Mouse (Mus musculus) liver, adult (tissue): Measurements from ENCODE around the gene Cadps.

Experiments used
- GATA4 ChIP-seq: IDR thresholded peaks from 2 replicates; pipeline ENCODE4 v1.6.1; 2014; ENCODE audit warnings: mild to moderate bottlenecking, low read length; ENCODE audit not compliant: insufficient replicate concordance

Gene Cadps

DNA sequence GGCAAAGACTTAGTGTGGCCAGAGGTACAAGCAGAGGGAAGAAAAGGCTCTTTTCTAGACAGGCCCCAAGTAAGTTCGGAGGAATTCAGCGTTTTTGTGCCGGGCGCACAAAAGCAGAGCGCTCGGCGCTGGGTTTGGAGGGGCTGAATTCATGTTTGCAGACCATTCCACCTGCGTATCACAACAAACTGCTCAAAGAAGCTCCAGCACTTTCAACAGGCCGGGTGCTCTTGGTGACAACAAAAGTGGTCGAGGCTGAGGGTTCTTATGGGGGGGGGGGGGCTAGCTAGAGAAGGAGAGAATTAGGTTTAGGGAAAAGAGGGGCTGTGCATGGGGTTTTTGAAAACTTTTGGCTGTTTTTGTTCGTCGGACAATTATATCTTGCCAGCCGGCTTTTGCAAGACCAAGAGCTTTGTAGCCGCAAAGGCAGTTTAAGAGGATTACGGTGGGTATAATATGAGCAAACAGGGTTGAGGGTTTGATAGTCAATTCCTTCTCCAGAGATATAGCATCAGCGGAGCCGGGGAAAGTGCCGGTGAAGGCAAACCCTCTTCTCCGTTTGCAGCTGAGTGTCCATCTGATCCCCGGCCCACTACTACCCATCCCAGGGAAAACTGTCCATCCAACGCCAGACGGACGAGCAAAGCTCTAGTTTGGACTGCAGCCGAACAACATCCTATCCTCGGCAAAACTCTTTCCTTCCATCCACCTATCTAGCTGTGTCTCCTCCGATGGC, 475.8 kb downstream of the Cadps start:
- TF ChIP-seq GATA4 = no peak

- no peak for TF ChIP-seq GATA4
These were observed 476.6 kb downstream of the Cadps start for GRCm38 (mm10) chr14:12346011-12346864.

DNA sequence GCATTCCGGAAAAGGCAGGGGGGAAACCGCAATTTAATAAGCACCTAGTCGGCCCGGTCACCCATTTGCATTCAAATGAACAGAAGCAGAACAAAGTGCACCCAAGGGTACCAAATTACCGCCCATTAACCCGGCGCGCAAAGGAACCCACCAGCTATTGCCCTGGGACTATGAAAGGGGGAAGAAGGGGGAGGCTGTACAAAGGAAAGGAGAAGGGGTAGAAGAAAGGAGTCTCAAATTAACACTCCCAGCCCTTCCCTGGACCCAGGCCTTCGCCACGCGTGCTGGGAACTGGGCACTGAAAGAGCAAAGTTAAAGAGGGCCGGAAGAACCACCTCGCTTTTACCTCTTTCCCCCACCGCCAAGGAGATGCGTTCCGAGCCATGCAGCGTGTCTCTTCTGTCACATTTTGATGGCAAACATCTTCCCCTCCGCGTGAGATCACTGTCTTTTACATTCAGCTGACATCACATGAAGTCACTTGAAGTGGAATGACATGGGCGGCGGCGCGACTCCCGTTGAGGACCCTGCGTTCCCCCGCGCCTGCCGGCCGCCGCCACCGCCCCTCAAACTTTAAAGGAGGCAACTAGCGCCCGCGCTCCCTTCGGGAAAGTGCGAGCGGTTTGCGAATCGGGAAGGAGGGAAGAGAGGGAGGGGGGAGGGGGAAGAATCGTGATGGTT, 477.5 kb downstream of the Cadps start:
- no peak for TF ChIP-seq GATA4

DNA sequence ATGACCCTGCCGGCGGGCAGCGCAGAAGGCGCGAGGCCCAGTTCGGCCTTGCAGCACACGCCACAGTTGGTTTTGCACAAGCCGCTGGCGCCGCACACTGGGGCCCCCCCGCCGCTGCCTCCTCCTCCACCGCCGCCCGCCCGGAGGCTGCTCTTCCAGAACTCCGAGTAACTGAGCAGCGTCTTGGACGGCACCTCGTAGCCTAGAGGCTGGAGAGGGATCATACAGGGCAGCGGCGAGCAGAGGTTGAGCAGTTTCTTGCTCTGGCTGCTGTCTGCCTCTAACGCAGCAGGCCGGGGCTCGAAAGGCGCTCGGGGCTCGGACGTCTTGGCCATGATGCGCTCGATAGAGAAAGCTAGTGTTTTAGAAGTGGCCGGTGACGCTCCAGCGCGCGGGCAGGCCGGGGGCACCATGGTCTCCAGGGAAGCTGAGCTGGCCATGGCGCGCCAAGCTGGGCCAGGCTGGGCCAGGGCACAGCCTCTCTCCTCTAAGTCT, 478.1 kb downstream of the Cadps start:
- no peak for TF ChIP-seq GATA4

DNA sequence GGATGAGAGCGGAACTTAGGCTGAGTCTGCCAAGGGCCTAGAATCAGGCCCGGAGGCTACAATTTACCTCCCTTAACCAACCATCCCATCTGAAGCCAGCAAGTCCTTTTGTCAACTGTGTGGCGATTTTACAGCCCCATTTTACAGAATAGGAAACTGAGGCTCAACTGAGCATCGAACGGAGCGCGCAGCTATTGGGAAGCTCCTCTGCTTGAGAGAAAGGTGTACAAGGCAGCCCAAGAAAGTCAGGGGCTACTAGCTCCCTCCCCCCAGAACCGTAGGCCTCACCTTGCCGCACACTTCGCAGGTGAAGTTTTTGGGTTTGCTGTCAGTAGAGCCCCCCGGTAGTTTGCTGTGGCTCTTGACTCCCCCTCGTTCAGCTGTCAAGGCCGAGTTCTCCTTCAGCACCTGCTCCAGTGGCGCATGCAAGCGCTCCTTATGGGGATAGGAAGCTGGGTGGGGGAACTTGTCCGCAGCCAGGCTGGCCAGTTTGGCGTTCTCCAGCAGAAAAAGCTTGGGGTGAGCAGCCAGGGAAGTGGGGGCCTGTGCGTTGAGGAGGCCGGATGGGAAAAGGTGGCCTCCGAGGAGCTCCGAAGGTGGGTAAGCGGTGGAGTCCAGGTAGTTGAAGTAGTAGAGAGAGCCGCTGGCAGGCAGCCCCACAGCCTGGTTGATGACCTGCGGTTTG, 478.7 kb downstream of the Cadps start:
- no peak for TF ChIP-seq GATA4

DNA sequence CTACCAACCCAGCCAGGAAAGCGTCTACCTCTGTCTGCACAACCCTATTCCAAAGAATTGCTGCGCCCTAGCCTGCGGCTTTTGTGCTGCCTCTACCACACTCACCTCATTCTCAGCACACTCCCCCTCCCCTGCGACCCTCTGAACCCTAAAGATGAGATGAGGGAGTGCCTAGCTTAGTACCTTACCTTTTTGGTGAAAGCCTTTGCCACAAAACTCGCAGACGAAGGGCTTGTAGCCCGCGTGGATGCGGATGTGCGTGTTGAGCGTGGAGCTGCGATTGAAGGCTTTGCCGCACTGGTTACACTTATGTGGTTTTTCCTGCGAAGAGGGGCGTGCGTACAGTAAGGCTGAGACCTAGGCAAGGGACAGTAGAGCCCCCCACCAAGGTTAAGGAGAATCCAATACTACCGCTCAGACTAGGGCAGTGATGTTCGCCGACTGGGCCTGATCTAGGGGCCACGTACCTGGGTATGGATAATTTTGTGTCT, 479.4 kb downstream of the Cadps start:
- no peak for TF ChIP-seq GATA4

DNA sequence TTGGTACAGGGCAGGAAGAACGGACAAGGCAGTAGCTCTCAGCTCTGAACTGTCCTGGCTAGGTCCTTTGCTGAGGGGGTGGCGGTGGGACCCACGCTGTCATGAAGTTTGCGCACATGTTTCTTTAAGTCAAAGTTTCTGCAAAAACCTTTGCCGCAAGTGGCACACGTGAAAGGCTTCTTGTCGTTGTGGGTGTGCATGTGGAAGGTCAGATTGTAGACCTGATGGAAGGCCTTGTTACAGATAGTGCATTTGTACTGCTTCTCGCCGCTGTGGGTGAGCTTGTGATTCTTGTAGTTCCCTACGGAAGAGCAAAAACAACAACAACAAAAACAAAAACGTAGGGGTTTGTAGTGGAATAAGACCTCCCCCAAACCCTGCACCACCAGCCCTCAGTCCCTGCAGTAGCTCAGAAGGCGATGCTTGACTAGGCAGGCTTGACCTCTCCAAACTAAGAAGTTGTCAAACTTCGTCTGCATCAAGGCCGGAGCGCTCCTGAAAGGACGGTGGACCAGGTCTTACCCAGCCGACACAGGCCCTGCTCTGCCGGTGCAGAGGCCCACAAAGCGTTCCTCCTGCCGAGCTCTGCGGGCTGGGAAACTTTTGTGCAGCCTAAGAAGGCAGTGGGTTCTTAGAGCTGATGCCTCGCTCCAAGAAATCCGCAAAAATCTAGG, 480.3 kb downstream of the Cadps start:
- TF ChIP-seq GATA4 = no peak

DNA sequence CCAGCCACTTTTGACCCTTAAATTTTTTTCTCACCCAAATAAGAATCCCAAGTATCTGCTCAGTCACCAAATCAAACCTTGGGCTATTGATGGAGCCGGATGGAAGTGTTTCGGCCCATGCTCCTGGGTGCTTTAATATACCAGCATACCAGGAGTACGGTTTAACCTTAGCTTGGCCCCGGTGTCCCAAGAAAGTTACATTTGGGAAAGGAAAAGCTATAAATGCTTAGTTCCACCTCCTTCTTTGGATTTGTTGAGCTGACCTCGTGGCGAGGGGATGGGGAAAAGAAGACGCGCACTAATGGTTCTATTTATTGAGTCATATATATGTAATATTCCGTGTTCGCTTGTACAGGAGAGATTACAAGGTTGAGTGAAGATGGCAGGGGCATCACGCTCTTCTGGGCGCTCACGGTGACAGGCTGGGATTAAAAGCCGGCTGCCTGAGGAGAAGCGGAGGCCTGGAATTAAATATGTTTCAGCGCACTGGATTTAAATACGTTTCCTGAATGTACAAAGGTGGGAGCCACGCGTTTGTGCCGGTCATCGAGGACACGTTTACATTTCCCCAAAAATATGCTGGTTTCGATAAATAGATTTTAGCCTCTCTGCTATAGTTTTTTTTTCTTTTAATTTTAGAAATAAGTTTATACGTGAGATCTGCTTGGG, 481.0 kb downstream of the Cadps start:
- TF ChIP-seq GATA4 = no peak

- no peak for TF ChIP-seq GATA4
These were observed 481.6 kb downstream of the Cadps start for GRCm38 (mm10) chr14:12341075-12341788.

DNA sequence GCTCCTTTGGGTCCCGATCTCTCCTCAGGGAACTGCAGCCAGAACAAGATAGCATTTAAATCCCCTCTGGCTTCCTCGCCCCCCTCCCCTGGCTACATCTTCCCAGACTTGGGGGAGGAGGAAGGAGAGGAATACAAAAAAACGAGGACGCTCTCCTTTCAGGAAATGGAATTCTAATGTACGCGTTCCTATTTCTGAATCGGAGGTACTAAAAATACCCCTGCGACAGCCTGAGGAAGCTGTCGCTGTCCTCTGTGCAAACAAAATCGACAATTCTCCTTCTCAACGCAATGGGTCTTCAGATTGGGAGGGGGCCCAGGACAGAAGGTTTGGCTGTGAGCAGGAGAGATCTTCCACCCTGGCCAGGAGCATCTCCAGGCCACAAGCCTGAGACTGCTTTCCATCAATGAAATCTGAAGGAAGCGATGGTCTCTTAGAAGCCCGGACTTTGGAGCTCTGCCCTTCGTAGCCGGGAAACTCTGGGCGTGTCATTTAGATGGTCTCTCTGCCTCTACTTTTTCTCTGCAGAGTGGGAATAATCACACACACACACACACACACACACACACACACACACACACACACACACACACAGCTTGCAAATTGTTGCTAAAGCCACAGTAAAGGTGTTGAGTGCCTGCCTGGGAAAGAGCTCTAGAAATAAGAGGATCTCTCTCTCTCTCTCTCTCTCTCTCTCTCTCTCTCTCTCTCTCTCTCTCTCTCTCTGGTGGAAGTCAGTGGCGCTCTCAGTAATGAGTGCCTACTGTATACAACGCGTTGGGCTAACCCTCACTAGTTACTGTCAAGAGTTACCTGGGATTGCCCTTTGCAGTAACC, 482.4 kb downstream of the Cadps start:
- no peak for TF ChIP-seq GATA4

DNA sequence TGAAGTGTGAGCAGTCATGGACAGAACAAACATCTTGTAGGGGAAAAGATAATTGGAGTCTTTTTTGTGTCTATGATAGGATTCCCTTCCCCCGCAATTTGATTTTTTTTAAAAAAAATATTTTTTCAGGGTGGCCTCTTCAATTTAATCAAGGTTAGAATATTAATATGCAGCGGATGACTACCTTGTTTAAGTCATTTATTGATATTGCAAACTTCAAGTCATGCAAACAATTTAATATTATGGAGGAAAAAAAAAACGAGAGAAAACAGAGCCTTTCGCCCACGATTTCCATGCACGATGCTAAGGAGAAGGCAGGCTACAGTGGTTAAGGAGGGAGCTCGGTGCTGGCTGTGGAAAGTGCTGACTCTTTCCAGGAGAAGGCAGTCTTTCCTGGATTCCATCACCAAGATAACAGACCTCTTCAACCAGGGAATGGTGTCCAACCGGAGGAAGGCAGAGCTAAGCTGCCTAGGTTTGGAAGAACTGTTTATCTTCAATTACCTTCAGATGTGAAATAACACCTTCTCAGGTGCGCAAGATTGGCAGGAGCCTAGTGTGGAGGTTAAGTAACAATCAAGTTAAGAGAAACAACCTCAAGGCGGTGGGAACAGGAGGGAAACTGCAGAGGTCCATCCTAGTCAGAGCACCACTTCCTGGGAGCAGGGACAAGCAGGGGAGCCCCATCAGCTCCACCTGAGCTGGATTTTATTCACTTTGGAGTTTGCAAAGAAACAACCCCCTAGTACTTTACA, 483.9 kb downstream of the Cadps start:
- no peak for TF ChIP-seq GATA4

GRCm38 (mm10) chr14:12337998-12338809, 484.7 kb downstream of the Cadps start:
- no peak for TF ChIP-seq GATA4
